Mouse (Mus musculus) bone marrow, adult 2 months (tissue): Measurements from ENCODE around the gene Arhgdig.

Source experiments
- CTCF ChIP-seq: fragments of 200-500 bp; IDR thresholded peaks from 2 replicates; pipeline ENCODE4 v1.5.1; 2011; ENCODE audit warnings: low read length, control low read depth; ENCODE audit not compliant: control insufficient read depth, insufficient read depth
- POLR2A ChIP-seq: fragments of 200-500 bp; IDR thresholded peaks from 2 replicates; pipeline ENCODE4 v1.6.1; 2011; ENCODE audit warnings: low read depth, mild to moderate bottlenecking, control low read depth, low read length, borderline replicate concordance; ENCODE audit not compliant: control insufficient read depth

DNA sequence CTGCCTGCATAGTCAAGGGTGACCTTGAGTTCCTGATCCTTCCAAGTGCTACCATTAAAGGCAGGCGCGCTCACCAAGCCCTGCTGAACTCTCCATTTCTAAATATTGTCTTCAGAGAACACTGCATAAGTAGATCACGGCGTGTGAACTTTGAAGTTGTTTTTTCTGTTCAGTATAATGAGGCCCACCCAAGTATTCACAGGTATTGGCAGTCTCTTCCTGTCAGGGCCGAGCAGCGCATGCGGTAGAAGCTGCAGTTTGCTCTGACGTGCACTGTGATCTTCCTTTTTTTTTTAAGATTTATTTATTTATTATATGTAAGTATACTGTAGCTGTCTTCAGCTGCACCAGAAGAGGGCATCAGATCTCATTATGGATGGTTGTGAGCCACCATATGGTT lies 26.8 kb upstream of the Arhgdig start:
- TF ChIP-seq CTCF (no peak), POLR2A (no peak)
